Mouse (Mus musculus) embryonic facial prominence, embryonic 12.5 days (tissue): ENCODE data around the gene Sugct. TPM values are rescaled to one million over a fixed set of nuclear protein-coding genes. Genes with fewer than 3 reads are reported as not detected.
A peak's percentile ranks its signal among the peaks of the same experiment; 100 is the strongest.

Experiments used
- ATAC-seq: fragments of 200-750 bp; cut with Nextera tagmentation; 2 replicates; pipeline ENCODE4 v1.8.0; 2017; ENCODE audit not compliant: insufficient number of reproducible peaks, insufficient read depth, low FRiP score, low TSS enrichment
- H3K27ac ChIP-seq: fragments of 300-500 bp; sonication (generic); 2 replicates; pipeline ENCODE4 v1.5.1; 2016; ENCODE audit warnings: mild to moderate bottlenecking
- H3K27me3 ChIP-seq: fragments of 300-500 bp; sonication (generic); 2 replicates; pipeline ENCODE4 v1.6.1; 2016; ENCODE audit warnings: mild to moderate bottlenecking, moderate library complexity
- H3K36me3 ChIP-seq: fragments of 300-500 bp; sonication (generic); 2 replicates; pipeline ENCODE4 v1.6.1; 2016; ENCODE audit warnings: mild to moderate bottlenecking
- H3K4me1 ChIP-seq: fragments of 300-500 bp; sonication (generic); 2 replicates; pipeline ENCODE4 v1.6.1; 2016
- H3K4me2 ChIP-seq: fragments of 300-500 bp; sonication (generic); replicated peaks from 2 replicates; pipeline ENCODE4 v1.6.1; 2016; ENCODE audit warnings: mild to moderate bottlenecking, moderate library complexity
- H3K4me3 ChIP-seq: fragments of 300-500 bp; sonication (generic); 2 replicates; pipeline ENCODE4 v1.5.1; 2016; ENCODE audit warnings: mild to moderate bottlenecking
- H3K9ac ChIP-seq: fragments of 300-500 bp; sonication (generic); 2 replicates; pipeline ENCODE4 v1.6.1; 2016; ENCODE audit warnings: mild to moderate bottlenecking, moderate library complexity
- H3K9me3 ChIP-seq: fragments of 300-500 bp; sonication (generic); 2 replicates; pipeline ENCODE4 v1.6.1; 2016; ENCODE audit warnings: mild to moderate bottlenecking, moderate library complexity
- WGBS: fragments of 180-500 bp; shearing (Covaris S2); methylation state at CpG from one replicate; pipeline ENCODE4 v1.1.7; 2016; 5-methylcytosine and 5-hydroxymethylcytosine counted together
- polyA plus RNA-seq: library from polyadenylated mRNA; unstranded; fragments of >200 nt; fragmentation: Nextera tagmentation; extraction: Ambion mirVana; gene quantifications from 2 replicates; pipeline ENCODE4 v1.2.1, GENCODE M21; 2016

Gene Sugct
- polyA plus RNA-seq, 1 experiment from 2014 or later: 5.3 TPM

DNA sequence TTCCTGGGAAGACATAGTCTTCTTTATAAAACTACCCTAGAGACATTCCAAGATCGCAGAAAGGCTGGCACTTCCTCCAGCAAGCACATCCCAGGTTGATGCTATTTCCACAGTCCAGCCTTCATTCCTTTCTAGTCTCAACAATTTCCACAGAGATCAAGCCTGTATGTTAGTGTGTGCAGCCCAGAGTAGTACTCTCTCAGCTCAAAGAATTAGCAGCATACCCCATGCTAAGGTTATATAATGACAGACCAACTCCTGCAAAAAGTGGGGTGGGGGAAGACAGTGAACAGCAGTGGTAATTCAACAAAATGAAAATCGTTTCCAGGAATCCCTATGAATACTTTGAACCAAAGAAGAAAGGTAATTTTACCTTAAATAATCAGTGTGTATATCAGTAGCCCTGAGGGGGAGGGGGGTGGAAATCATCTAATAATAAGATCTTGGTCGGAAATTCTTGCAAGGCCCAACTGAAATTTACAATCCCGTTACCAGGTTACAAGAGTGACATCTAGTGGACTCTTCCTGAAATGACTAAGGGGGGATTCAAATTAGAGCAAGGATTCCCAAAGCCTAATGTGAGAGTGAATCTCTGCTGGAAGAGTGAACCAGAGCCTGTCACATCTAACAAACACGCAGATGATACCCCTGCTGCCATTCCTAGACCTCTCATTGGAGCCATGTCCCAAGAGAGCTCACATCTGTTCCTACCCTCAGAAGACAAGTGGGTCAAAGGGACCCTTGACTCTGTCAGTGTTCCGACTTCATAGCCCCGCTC, 263.0 kb downstream of the Sugct start:
- no peak overlapping the region for H3K4me3 ChIP-seq
- 35% methylated on average over 7 of the region's 7 CpGs for WGBS
- ATAC-seq: peak; percentile 72; the same call in 1 of the 2 replicates

DNA sequence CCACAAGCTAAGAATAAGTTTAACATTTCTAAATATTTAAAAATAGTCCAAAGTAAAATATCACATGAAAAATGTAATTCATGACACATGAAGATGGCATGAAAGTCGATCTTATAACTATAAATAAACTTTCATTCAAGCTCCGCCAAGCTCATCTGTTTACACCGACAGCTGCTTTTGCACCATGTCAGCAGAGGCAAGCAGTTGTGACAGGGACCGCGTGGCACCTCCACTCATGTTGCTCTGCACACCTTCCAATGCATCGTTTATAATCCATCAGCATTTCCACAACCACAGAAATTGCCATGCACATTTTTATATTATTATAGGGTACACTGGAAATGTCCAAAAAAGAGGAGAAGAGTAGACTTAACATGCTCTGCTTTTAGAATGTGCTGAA, 273.5 kb downstream of the Sugct start:
- Histone ChIP-seq H3K4me1 (no peaks in the 10 kb centered on the region), H3K9me3 (no peaks in the 10 kb centered on the region), H3K27ac (no peak overlapping the region), H3K4me2 (no peak overlapping the region), H3K27me3 (no peaks in the 10 kb centered on the region), H3K36me3 (no peaks in the 10 kb centered on the region), H3K4me3 (no peak overlapping the region), H3K9ac (no peak overlapping the region)
- no peak for ATAC-seq
- 84% methylated on average over 6 of the region's 6 CpGs for WGBS

More for the DNA sequence above, 263.0 kb downstream of the Sugct start:
- Histone ChIP-seq H3K27ac (no peak overlapping the region), H3K4me1 (peaks cover 6% of the 10 kb centered on the region; the same call in 1 of the 2 replicates), H3K9ac (no peak overlapping the region), H3K36me3 (no peaks in the 10 kb centered on the region), H3K27me3 (no peaks in the 10 kb centered on the region), H3K4me2 (no peak overlapping the region), H3K9me3 (no peaks in the 10 kb centered on the region)

DNA sequence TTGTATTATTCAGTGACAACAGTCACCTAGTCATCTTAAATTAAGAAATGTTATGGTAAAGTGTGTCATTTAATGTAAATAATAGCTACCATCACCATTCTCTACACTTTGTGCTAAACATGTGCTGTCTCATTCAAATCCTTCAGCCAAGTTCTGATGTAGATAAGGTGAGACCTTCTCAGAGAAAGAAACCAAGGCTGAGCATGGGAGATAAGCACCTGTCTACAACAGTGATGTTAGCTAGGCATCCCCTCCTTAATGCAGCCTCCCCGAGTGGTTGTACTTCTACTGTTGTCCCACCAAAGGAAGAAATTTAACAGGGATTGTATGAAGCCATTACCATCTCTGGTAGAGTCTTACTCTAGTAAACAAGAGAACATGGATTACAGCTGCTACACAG, 274.8 kb downstream of the Sugct start:
- ATAC-seq: no peak
- Histone ChIP-seq H3K9ac (no peak overlapping the region), H3K36me3 (no peaks in the 10 kb centered on the region), H3K27ac (no peak overlapping the region), H3K27me3 (no peaks in the 10 kb centered on the region), H3K4me2 (no peak overlapping the region), H3K4me3 (no peak overlapping the region), H3K9me3 (no peaks in the 10 kb centered on the region), H3K4me1 (no peaks in the 10 kb centered on the region)
- 84% methylated on average over 1 of the region's 1 CpGs for WGBS

- WGBS: 91% methylated on average over 8 of the region's 8 CpGs
- ATAC-seq: no peak
- Histone ChIP-seq H3K36me3 (no peaks in the 10 kb centered on the region), H3K4me2 (no peak overlapping the region), H3K4me3 (no peak overlapping the region), H3K4me1 (no peaks in the 10 kb centered on the region), H3K9ac (no peak overlapping the region), H3K27ac (no peak overlapping the region), H3K27me3 (no peaks in the 10 kb centered on the region), H3K9me3 (no peaks in the 10 kb centered on the region)
These were observed 352.5 kb downstream of the Sugct start for GRCm38 (mm10) chr13:17342836-17343235.

DNA sequence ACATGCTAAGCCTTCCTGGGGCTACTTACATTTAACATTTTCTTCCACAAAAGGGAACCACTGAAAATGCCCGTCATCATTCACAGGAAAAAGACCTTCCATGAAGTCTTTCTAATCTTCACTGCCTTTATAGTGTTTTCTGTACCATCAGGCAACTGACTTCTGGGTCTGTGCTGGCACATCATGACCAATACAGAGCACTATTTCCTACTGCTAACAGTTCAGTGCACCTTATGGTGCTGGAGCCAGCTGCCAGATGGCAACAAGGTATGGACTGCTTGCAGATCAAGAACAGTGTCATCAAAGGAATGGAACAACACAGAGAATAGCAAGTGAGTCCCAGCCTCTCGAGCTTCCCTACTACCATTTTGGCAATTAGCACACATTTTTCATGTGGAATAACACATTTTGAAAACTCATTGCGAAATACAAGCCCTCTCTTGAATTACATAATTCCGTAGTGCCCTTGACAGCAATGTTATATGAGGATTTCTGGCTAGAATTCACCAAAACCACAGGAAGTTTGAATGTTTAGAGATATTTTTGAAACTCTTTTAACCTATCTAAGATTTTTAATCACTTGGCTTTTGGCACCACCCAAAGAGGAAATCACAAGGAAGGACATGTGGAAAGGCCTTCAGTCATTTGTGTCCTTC, 359.3 kb downstream of the Sugct start:
- no peaks in the 10 kb centered on the region for H3K9me3 ChIP-seq
- ATAC-seq: no peak
- H3K4me1 ChIP-seq: no peaks in the 10 kb centered on the region
- no peak overlapping the region for H3K4me2 ChIP-seq
- H3K27me3 ChIP-seq: no peaks in the 10 kb centered on the region
- WGBS: 78% methylated on average over 4 of the region's 4 CpGs
- no peaks in the 10 kb centered on the region for H3K36me3 ChIP-seq
- no peak overlapping the region for H3K4me3 ChIP-seq
- H3K9ac ChIP-seq: no peak overlapping the region
- H3K27ac ChIP-seq: no peak overlapping the region

DNA sequence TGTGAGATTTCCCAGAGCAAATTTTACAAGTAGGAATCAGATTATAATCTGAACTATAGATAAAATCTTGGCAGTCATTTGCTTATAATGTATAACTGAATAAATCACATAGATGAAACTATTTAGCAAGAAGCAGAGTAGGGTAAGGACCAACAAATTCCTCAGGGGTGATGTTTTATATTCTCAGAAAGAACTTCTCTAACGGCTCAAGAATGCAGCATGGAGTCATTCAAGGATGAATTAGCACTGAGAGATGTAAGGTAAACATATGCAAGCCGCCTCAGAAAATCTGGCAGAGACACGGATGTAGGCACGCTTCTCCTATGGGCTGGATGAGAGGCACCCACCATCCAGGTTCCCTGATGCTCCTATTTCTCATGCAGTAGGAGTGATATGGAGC, 368.5 kb downstream of the Sugct start:
- no peaks in the 10 kb centered on the region for H3K9me3 ChIP-seq
- no peak overlapping the region for H3K4me2 ChIP-seq
- H3K9ac ChIP-seq: no peak overlapping the region
- WGBS: 75% methylated on average over 4 of the region's 4 CpGs
- no peaks in the 10 kb centered on the region for H3K27me3 ChIP-seq
- ATAC-seq: no peak
- no peak overlapping the region for H3K4me3 ChIP-seq
- no peak overlapping the region for H3K27ac ChIP-seq
- no peaks in the 10 kb centered on the region for H3K36me3 ChIP-seq
- H3K4me1 ChIP-seq: no peaks in the 10 kb centered on the region

DNA sequence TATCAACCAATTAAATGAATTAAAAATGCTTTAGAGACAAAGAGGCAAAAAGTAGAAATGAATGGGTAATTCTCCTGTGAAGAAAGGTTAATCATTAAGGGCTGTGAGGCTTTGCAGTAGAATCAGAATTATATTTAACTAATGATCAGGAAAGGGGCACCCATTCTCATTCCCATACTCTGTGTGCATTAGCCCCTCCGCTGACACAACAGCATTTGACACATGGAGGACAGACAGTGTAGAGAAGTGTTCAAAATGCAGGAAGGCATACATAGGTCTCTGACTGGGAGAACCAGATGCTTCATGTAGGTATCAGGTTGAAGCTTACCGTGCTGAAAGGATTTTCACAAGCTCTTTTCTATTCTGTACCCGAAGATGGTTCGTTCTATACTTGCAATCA, 393.8 kb downstream of the Sugct start:
- no peak overlapping the region for H3K4me2 ChIP-seq
- no peak overlapping the region for H3K27ac ChIP-seq
- no peak for ATAC-seq
- no peaks in the 10 kb centered on the region for H3K27me3 ChIP-seq
- H3K9me3 ChIP-seq: no peaks in the 10 kb centered on the region
- no peaks in the 10 kb centered on the region for H3K36me3 ChIP-seq
- peaks cover 6% of the 10 kb centered on the region; the same call in 1 of the 2 replicates for H3K4me1 ChIP-seq
- 87% methylated on average over 4 of the region's 4 CpGs for WGBS
- no peak overlapping the region for H3K9ac ChIP-seq
- H3K4me3 ChIP-seq: no peak overlapping the region

DNA sequence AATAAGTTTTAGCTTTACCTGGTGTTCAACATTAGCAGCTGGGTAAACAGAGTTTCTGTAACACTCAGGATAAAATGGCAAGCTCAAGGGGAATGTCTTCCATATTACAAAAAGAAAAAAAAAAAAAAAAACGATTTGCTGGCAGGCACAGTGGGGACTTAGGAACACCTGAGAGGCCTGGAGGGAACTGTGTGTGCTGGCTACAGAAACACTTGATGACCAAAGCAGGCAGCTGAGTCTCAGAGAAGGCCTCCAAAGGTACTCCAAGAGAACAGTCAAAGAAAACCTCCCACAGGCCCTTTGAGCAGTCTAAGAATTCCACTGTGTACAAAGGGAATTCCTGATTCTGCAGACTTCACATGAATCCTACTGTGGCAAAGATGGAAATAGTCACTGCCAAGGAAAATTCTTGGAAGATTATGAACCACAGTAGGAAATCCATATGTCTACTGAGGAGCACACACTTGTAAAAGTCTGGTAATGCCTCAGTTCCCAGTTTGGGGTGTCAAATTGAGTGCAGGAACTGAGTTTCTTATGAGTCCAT, 397.8 kb downstream of the Sugct start:
- WGBS: 26% methylated on average over 1 of the region's 1 CpGs
- Histone ChIP-seq H3K4me2 (no peak overlapping the region), H3K27me3 (no peaks in the 10 kb centered on the region), H3K27ac (0 out of 2 replicates have a peak overlapping the region, but pooled peaks have one; percentile 23), H3K9me3 (no peaks in the 10 kb centered on the region), H3K4me3 (no peak overlapping the region), H3K9ac (no peak overlapping the region), H3K36me3 (no peaks in the 10 kb centered on the region), H3K4me1 (peaks cover 6% of the 10 kb centered on the region; the same call in 1 of the 2 replicates)
- no peak for ATAC-seq

- H3K4me1 ChIP-seq: peaks cover 6% of the 10 kb centered on the region; the same call in 1 of the 2 replicates
- no peak overlapping the region for H3K9ac ChIP-seq
- no peaks in the 10 kb centered on the region for H3K36me3 ChIP-seq
- H3K4me2 ChIP-seq: no peak overlapping the region
- ATAC-seq: no peak
- no peak overlapping the region for H3K4me3 ChIP-seq
- 41% methylated on average over 4 of the region's 4 CpGs for WGBS
- H3K27ac ChIP-seq: no peak overlapping the region
- no peaks in the 10 kb centered on the region for H3K27me3 ChIP-seq
- H3K9me3 ChIP-seq: no peaks in the 10 kb centered on the region
These were observed 398.4 kb downstream of the Sugct start for GRCm38 (mm10) chr13:17296912-17297311.

GRCm38 (mm10) chr13:17296460-17296859, 398.9 kb downstream of the Sugct start:
- no peak for ATAC-seq

GRCm38 (mm10) chr13:17291057-17291456, 404.3 kb downstream of the Sugct start:
- Histone ChIP-seq H3K27me3 (no peaks in the 10 kb centered on the region), H3K9ac (no peak overlapping the region), H3K4me3 (no peak overlapping the region), H3K4me2 (no peak overlapping the region), H3K9me3 (no peaks in the 10 kb centered on the region), H3K36me3 (no peaks in the 10 kb centered on the region), H3K4me1 (no peaks in the 10 kb centered on the region), H3K27ac (no peak overlapping the region)
- WGBS: 85% methylated on average over 3 of the region's 3 CpGs
- ATAC-seq: no peak

More at GRCm38 (mm10) chr13:17296460-17296859, 398.9 kb downstream of the Sugct start:
- H3K27ac ChIP-seq: no peak overlapping the region
- 45% methylated on average over 3 of the region's 3 CpGs for WGBS
- H3K9me3 ChIP-seq: no peaks in the 10 kb centered on the region
- no peak overlapping the region for H3K4me3 ChIP-seq
- H3K9ac ChIP-seq: no peak overlapping the region
- no peaks in the 10 kb centered on the region for H3K36me3 ChIP-seq
- peaks cover 6% of the 10 kb centered on the region; the same call in 1 of the 2 replicates for H3K4me1 ChIP-seq
- no peaks in the 10 kb centered on the region for H3K27me3 ChIP-seq
- no peak overlapping the region for H3K4me2 ChIP-seq

- Histone ChIP-seq H3K27ac (no peak overlapping the region), H3K4me3 (no peak overlapping the region), H3K9me3 (no peaks in the 10 kb centered on the region), H3K9ac (no peak overlapping the region), H3K4me1 (no peaks in the 10 kb centered on the region), H3K36me3 (no peaks in the 10 kb centered on the region), H3K4me2 (no peak overlapping the region), H3K27me3 (no peaks in the 10 kb centered on the region)
- WGBS: 58% methylated on average over 1 of the region's 1 CpGs
- no peak for ATAC-seq
These were observed 407.0 kb downstream of the Sugct start for GRCm38 (mm10) chr13:17288377-17288776.
